Mouse (Mus musculus) MEL (cell line): ENCODE measurements around the gene Rabl6.

ENCODE experiments used
- CHD2 ChIP-seq: IDR thresholded peaks from 2 replicates; pipeline ENCODE4 v1.6.1; 2011; ENCODE audit warnings: low read length, improper control_type of control experiment
- CTCF ChIP-seq, 3 experiments: IDR thresholded peaks in 2 of 3; conservative IDR thresholded peaks in 1 of 3; 2 replicates each; pipeline ENCODE4 v1.5.1; 2011 to 2012; ENCODE audit warnings: low read length in 3 of 3, low read depth in 2 of 3, mild to moderate bottlenecking in 2 of 3, improper control_type of control experiment in 1 of 3, inconsistent platforms in 1 of 3, mixed read lengths in 1 of 3, moderate library complexity in 1 of 3; ENCODE audit not compliant: control insufficient read depth in 1 of 3, insufficient read depth in 1 of 3, poor library complexity in 1 of 3, severe bottlenecking in 1 of 3
- GABPA ChIP-seq: IDR thresholded peaks from 2 replicates; pipeline ENCODE4 v1.6.1; 2012; ENCODE audit warnings: low read depth, mild to moderate bottlenecking, inconsistent platforms, low read length, improper control_type of control experiment, moderate library complexity
- MYB ChIP-seq: IDR thresholded peaks from 2 replicates; pipeline ENCODE4 v1.6.1; 2011; ENCODE audit warnings: mild to moderate bottlenecking, low read depth, low read length, improper control_type of control experiment
- POLR2A ChIP-seq, 2 experiments: IDR thresholded peaks; 2 replicates each; pipeline ENCODE4 v1.6.1; 2011 to 2012; ENCODE audit warnings: low read length in 2 of 2, mild to moderate bottlenecking in 2 of 2, control low read depth in 1 of 2, improper control_type of control experiment in 1 of 2, low read depth in 1 of 2, moderate library complexity in 1 of 2; ENCODE audit not compliant: control insufficient read depth in 1 of 2, insufficient read depth in 1 of 2, poor library complexity in 1 of 2
- USF1 ChIP-seq: IDR thresholded peaks from 2 replicates; pipeline ENCODE4 v1.6.1; 2014; ENCODE audit warnings: low read depth, mild to moderate bottlenecking, inconsistent platforms, low read length, improper control_type of control experiment, moderate library complexity

- TF ChIP-seq CTCF (IDR thresholded peaks at IDR 0.05 in 2 of 3, conservative IDR thresholded peaks at IDR 0.05 in 1 of 3; ENCODE audit: control insufficient read depth in 1 of 3, insufficient read depth in 1 of 3, low read depth in 2 of 3, low read length in 3 of 3, poor library complexity in 1 of 3, severe bottlenecking in 1 of 3) (0 out of 6 replicates have a peak, but pooled peaks of 1 of the 3 experiments have one; percentile 3), POLR2A (IDR thresholded peaks at IDR 0.05; ENCODE audit: control insufficient read depth in 1 of 2, insufficient read depth in 1 of 2, low read depth in 1 of 2, low read length in 2 of 2, poor library complexity in 1 of 2) (no peak), USF1 (no peak), MYB (no peak), CHD2 (no peak), GABPA (no peak)
Measured at GRCm38 (mm10) chr2:25634046-25634445, 25.7 kb upstream of the Rabl6 start.
